Mouse (Mus musculus) retina, embryonic 14.5 days (tissue): ENCODE measurements around the gene Abhd16a.

Source experiments
- DNase-seq: peaks from one replicate; pipeline ENCODE4 v3.0.0-alpha.2; 2015; ENCODE audit warnings: low spot score

The Abhd16a gene

GRCm38 (mm10) chr17:35147922-35148639, 59.0 kb downstream of the Abhd16a start:
- DNase-seq: peak; percentile 13

DNA sequence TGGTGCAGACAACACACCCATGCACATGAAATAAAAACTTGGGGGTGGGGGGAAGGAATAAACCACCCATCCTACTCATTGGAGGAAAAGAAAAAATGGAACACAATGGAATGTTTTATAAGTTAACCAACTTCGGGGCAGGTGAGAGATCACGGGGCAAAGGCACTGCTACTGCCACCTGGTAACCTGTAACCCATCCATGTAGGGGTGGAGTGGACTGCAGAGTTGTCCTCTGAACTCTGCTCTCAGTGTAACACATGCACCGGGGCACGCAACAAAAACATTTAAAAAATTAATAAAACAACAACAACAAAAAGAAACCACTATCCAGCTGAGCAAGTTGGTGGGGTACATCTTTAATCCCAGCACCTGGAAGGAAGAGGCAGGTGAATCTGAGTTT, 63.1 kb downstream of the Abhd16a start:
- no peak for DNase-seq
